Mouse (Mus musculus): Measurements from ENCODE around the gene Gstt3.

- no peak for TF ChIP-seq CTCF (IDR thresholded peaks at IDR 0.05; ENCODE audit: borderline replicate concordance, insufficient read depth, low read depth, low read length)
- no peak for TF ChIP-seq POLR2A (IDR thresholded peaks at IDR 0.05; ENCODE audit: borderline replicate concordance, insufficient read depth, low read length)
Observed at GRCm38 (mm10) chr10:75790773-75791172, 9.6 kb upstream of the Gstt3 start.
